Mouse (Mus musculus) lung, postnatal 14 days (tissue): Measurements from ENCODE around the gene Cxcl5.
"Not testable (repeated sequence)": the region's sequence is repeated elsewhere in the genome, so short reads cannot be mapped to it uniquely, and the experiment has no call there.

ENCODE experiments used
- DNase-seq: peaks from one replicate; pipeline ENCODE4 v3.0.0; 2021

Gene Cxcl5

DNA sequence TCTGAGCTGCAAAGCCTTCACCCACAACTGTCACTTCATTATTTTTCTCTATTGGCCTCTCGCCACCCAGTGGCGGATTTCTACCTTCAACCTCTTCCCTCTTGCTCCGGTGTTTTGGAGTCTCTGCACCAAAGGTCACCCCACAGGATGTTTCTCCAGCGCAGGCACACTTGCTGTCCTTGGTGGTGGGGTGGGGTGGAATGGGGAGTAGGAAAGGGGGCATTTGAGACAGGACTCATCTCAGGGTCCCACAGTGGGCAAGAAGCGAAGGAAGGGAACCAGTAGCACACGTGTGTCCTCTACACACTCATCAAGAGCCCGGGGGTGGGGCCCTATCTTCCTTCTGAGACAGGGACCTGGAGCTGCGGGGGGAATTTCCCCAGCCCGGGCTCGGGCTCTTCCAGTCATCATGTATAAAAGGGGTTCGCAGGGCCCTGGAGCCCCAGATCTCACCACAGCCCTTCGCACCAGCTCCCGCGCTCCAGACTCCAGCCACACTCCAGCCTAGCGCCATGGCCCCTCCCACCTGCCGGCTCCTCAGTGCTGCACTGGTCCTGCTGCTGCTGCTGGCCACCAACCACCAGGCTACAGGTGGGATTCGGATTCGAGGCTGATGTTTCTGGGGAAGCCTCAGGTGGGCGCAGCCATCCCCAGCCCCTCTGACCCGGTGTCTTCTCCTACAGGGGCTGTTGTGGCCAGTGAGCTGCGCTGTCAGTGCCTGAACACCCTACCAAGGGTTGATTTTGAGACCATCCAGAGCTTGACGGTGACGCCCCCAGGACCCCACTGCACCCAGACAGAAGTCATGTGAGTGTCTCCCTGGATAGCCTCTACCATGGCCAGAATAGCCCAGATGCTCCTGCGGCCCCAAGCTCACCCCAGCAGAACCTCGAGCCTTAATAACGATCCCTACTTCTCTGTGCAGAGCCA lies 26.8 kb downstream of the Cxcl5 start, which contains the start of gene Cxcl3:
Gene Cxcl3, plus strand, starts transcription at position 445 of the 930 bp plus-strand sequence.
- DNase-seq: peak; percentile 53

DNA sequence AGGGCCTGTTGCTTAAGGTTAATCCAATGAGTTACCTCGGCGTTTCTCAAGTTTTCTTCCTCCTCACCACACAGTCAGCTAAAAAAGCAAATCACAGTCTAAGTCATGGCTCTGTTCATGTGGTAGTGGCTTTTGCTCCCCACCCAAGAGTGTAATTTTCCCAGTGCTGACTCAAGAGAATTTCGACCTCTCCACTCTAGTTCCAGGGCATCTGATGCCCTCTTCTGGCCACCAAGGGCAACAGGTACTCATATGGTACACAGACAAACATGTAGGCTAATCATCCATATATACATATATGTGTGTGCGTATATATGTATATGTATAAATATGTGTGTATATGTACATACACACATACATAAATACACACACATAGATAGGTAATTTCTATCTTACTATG lies 29.0 kb downstream of the Cxcl5 start:
- DNase-seq: no peak

DNA sequence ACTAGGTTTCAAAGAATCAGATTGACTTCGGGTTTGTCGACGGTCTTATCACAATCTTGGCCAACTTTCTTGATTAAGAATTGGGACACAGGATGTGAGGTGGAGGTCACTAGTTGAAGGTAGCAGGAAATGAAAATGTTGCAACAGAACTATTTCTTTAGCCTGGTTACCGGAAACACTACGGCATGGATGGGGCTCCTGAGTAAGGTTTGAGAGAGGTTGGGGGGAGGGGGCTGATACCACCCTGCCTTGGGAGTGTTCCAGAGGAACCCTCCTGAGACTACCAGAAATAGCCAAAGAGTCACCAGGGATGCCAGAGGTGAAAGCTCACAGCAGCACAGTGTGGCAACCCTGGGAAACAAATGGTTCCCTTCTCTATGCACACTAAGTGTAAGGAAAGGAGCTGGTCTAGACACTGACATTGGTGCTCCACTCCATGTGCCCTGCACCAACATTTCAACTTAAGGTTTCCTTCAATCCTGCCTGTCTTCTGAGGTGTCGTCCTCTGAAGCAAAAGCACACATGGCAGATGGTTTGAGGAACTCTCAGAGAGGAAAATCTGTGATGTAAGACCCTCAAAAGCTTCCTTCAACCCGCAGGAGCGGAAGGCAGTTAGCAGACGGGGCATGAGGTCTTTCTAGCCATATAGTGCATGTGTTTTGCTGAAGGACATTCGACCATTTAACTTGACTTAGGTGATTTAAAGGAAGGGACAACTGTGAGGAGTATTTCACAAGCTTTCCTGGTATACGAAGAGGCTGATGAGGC lies 30.3 kb downstream of the Cxcl5 start:
- no peak for DNase-seq

DNA sequence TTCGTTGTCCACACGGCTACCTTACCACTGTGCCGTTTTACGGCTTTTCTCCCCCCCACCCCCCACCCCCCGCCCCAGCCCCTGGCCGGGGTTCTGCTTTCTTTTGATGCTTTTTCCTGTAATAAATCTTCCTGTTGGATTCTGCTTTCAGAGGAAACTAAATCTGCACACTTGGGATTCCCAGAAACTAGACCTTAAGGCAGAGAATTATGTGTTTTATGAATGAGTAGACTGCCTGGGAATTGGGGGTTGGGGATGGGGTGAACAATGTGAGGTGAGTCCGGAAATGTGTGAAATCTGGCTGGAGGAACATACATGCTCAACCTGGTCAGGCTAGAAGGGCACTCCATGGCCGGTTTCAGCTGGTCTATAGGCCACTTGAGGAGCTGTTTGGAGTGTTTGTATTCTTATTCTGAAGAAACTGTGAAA lies 30.9 kb downstream of the Cxcl5 start:
- DNase-seq: peak; percentile 43

DNA sequence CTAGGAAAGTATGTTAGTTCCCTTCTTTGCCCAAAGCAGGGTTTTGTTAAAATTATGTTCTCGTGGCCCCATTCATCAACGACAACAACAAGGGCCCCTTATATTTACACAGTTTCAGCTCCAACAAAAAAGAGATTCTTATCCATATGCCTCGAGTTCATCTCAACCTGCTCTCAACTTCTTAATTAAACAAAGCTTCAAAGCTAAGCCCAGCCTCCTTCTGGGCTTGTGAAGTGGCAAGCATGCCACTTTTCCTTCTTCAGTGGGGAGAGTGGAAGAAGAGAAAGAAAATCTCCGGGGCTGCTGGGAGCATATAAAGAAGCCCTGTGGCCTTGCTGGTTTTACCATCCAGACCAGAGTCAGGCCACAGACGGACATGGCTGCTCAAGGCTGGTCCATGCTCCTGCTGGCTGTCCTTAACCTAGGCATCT lies 35.0 kb downstream of the Cxcl5 start, which contains the start of gene Cxcl15:
Gene Cxcl15, plus strand, starts transcription at position 340 of the 431 bp plus-strand sequence.
- DNase-seq: peak; percentile 49

DNA sequence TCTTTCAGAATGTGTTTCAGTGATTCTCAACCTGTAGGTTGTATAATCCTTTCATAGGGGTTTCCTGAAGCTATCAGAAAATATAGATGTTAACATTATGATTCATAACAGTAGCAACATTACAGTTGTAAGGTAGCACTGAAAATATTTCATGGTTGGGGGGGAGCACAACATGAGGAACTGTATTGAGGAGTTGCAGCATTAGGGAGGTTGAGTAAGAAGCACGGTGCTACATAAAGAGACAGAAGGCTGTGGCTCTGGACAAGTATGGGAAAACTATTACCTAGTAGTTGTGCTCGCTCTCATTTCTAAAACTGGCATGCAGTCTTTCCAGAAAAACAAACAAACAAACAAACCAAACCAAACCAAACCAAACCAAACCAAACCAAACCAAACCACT lies 36.2 kb downstream of the Cxcl5 start:
- not testable (repeated sequence) for DNase-seq

DNA sequence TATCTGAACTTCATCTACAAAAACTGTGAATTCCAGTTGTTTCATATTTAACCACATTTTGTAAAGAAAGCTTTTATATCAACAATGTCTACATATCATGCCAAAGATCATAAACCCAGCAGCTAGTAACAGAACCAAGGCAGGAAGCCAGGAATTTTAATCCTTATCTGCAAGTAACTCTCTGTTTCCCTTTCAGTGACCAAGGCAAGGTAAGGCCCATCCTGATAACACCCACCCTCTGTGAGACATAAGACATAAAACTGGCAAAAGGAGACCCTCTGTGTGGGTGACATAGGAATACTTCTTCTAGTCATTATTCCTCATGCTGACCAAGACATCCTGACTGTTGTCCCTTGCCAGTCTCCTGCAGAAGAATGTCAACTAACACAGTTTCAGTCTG lies 45.4 kb downstream of the Cxcl5 start:
- DNase-seq: no peak

DNA sequence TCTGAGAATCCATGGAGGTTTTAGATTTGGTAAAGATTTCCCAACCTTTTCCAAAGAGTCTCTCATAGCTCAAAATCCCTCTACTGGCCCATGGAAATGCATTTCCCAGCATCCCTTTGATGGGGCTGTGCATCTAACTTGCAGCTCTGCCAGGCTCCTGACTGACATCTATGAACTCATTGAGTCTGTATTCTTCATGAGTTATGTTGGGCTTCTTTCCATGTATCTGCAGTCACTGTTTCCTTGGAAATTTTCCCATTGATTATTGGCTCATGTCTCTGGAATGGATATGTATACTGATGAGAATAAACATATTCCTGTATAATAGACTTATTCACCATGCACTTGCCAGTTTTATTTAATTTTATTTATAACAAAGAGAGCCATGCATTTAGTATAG lies 46.9 kb downstream of the Cxcl5 start:
- no peak for DNase-seq

DNA sequence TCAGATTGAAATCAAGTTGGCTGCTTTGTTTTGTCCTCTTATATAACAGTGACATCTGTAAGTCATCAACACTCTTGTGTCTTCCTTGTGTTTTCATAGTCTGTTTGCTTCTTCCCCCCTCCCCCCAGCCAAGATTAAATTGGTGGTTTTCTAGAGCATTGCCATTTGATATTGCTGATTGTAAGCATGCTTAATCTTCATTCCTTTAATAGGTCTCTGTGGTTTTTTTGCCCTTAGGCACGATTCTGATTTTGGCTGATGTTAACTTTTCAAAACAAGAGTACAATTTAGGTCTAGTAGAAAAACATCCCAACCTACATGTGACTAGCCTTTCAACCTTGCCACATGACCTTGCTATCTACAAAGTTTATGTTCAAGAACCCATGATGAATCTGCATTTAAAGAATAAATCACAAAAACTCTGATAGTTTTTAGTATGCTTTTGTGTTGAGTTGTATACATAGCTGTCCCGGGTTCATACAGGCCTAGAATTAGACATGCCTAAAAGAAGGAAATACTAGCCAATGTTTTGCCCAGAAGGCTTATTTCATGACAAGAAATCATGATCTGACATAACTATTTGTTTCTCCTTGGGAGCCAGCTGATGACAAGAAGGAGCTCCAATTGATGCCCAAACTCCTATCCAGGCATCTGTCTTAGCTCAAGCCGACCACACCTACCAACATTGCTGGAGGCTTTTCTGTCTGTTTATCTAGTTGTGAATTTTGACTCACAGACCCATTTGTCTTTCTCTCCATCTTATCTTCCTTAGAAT lies 48.2 kb downstream of the Cxcl5 start:
- no peak for DNase-seq
